Mouse (Mus musculus) heart, postnatal 0 days (tissue): Measurements from ENCODE around the gene Cemip2.

Experiments
- CTCF ChIP-seq: IDR thresholded peaks from 2 replicates; pipeline ENCODE4 v1.5.1; 2016; ENCODE audit warnings: antibody characterized with exemption, control low read depth, low read depth
- EP300 ChIP-seq: IDR thresholded peaks from 2 replicates; pipeline ENCODE4 v1.6.1; 2016; ENCODE audit warnings: antibody characterized with exemption, low read depth

- TF ChIP-seq EP300 (no peak), CTCF (no peak)
These were observed 28.0 kb upstream of the Cemip2 start for GRCm38 (mm10) chr19:21750154-21750553.
